Mouse (Mus musculus) cerebellum, adult 2 months (tissue): Measurements from ENCODE around the gene Cbx4. TPM values are rescaled to one million over a fixed set of nuclear protein-coding genes. Genes with fewer than 3 reads are reported as not detected.

Experiments
- DNase-seq, 2 experiments: peaks; one replicate each; pipeline ENCODE4 v3.0.0; 2021
- H3K27ac ChIP-seq: fragments of 200-500 bp; 2 replicates; pipeline ENCODE4 v1.5.1; 2012; ENCODE audit warnings: low read length, control low read depth, inconsistent platforms; ENCODE audit not compliant: insufficient read depth
- H3K27me3 ChIP-seq: fragments of 200-500 bp; 2 replicates; pipeline ENCODE4 v1.6.1; 2012; ENCODE audit warnings: inconsistent platforms, mild to moderate bottlenecking, low read length, moderate library complexity; ENCODE audit not compliant: control insufficient read depth, insufficient read depth
- H3K4me1 ChIP-seq: fragments of 200-500 bp; 2 replicates; pipeline ENCODE4 v1.6.1; 2011; ENCODE audit warnings: low read length; ENCODE audit not compliant: control insufficient read depth, insufficient read depth
- H3K4me3 ChIP-seq: fragments of 200-500 bp; replicated peaks from 2 replicates; pipeline ENCODE3; 2011; ENCODE audit warnings: mild to moderate bottlenecking, low read depth, low read length, control low read depth; ENCODE audit not compliant: insufficient read depth
- CTCF ChIP-seq: fragments of 200-500 bp; IDR thresholded peaks from 2 replicates; pipeline ENCODE4 v1.5.1; 2011; ENCODE audit warnings: low read depth, mild to moderate bottlenecking, control low read depth, low read length, moderate library complexity, borderline replicate concordance; ENCODE audit not compliant: insufficient read depth
- POLR2A ChIP-seq: fragments of 200-500 bp; IDR thresholded peaks from 2 replicates; pipeline ENCODE4 v1.6.1; 2011; ENCODE audit warnings: low read length, control low read depth, borderline replicate concordance; ENCODE audit not compliant: insufficient read depth
- WGBS: fragments of 180-500 bp; shearing (Covaris S2); methylation state at CpG from one replicate; pipeline ENCODE4 v1.1.7; 2018; 5-methylcytosine and 5-hydroxymethylcytosine counted together
- polyA plus RNA-seq: library from polyadenylated mRNA; depleted of rRNA; stranded (reverse); fragments of >200 nt; gene quantifications from 2 replicates; pipeline ENCODE4 v1.2.3, GENCODE M21; 2012

Gene Cbx4
- polyA plus RNA-seq, 1 experiment = 50.1 TPM

GRCm38 (mm10) chr11:119085279-119086062 is 550 bp downstream of the Cbx4 start:
- H3K4me1 ChIP-seq = peaks cover 31% of the 10 kb centered on the region
- 1% methylated on average over 65 of the region's 66 CpGs for WGBS

GRCm38 (mm10) chr11:119084446-119085278 is 1.4 kb downstream of the Cbx4 start:
- DNase-seq = peak; percentile 56 to 64
- peak overlapping the region; percentile 86 for H3K27ac ChIP-seq
- H3K27me3 ChIP-seq = peaks cover 3% of the 10 kb centered on the region; the same call in 1 of the 2 replicates
- H3K4me1 ChIP-seq = peaks cover 30% of the 10 kb centered on the region
- H3K4me3 ChIP-seq = peak overlapping the region; percentile 71
- TF ChIP-seq CTCF = no peak
- no peak for TF ChIP-seq POLR2A
- WGBS = 1% methylated on average over 18 of the region's 18 CpGs

More at GRCm38 (mm10) chr11:119085279-119086062, 550 bp downstream of the Cbx4 start:
- peak; percentile 78 to 86 for DNase-seq
- no peak for TF ChIP-seq CTCF
- TF ChIP-seq POLR2A = no peak
- H3K27ac ChIP-seq = peak overlapping the region; percentile 91
- H3K27me3 ChIP-seq = peaks cover 6% of the 10 kb centered on the region; the same call in 1 of the 2 replicates
- peak overlapping the region; percentile 71 for H3K4me3 ChIP-seq

- Histone ChIP-seq H3K4me3 (peak overlapping the region; percentile 71), H3K27ac (peak overlapping the region; percentile 37; the same call in 1 of the 2 replicates), H3K4me1 (peaks cover 38% of the 10 kb centered on the region), H3K27me3 (no peaks in the 10 kb centered on the region; the same call in 1 of the 2 replicates)
- peak; percentile 70 for DNase-seq
- TF ChIP-seq POLR2A = no peak
- TF ChIP-seq CTCF = no peak
- 10% methylated on average over 28 of the region's 28 CpGs for WGBS
These were observed 2.1 kb downstream of the Cbx4 start for GRCm38 (mm10) chr11:119083724-119084445.

- no peak for TF ChIP-seq POLR2A
- TF ChIP-seq CTCF = no peak
- WGBS = 37% methylated on average over 20 of the region's 20 CpGs
- Histone ChIP-seq H3K4me1 (peaks cover 45% of the 10 kb centered on the region), H3K27me3 (no peaks in the 10 kb centered on the region), H3K27ac (no peak overlapping the region), H3K4me3 (peak overlapping the region; percentile 71)
- DNase-seq = peak; percentile 29 to 32
These were observed 3.1 kb downstream of the Cbx4 start for GRCm38 (mm10) chr11:119082638-119083599.

GRCm38 (mm10) chr11:119081839-119082637 is 4.0 kb downstream of the Cbx4 start:
- no peak for TF ChIP-seq POLR2A
- TF ChIP-seq CTCF = peak; percentile 75
- Histone ChIP-seq H3K27ac (no peak overlapping the region), H3K4me1 (peaks cover 45% of the 10 kb centered on the region), H3K27me3 (no peaks in the 10 kb centered on the region), H3K4me3 (no peak overlapping the region)
- DNase-seq = peak; percentile 50 to 67
- 45% methylated on average over 21 of the region's 21 CpGs for WGBS

- Histone ChIP-seq H3K27ac (no peak overlapping the region), H3K4me3 (no peak overlapping the region), H3K27me3 (no peaks in the 10 kb centered on the region), H3K4me1 (peaks cover 45% of the 10 kb centered on the region)
- TF ChIP-seq CTCF (no peak), POLR2A (no peak)
- peak in 1 of 2 experiments; percentile 42 for DNase-seq
- WGBS = 67% methylated on average over 47 of the region's 47 CpGs
These were observed 4.7 kb downstream of the Cbx4 start for GRCm38 (mm10) chr11:119081148-119081838.
